Mouse (Mus musculus) heart, adult 9 months (tissue): ENCODE measurements around the gene Igfbp6.

Experiments
- DNase-seq, 2 experiments: peaks; one replicate each; pipeline ENCODE4 v3.0.0; 2022; ENCODE audit warnings: low spot score in 2 of 2

The Igfbp6 gene

GRCm38 (mm10) chr15:102175736-102176319 is 31.7 kb downstream of the Igfbp6 start:
- no peak for DNase-seq

- no peak for DNase-seq
These were observed 32.6 kb downstream of the Igfbp6 start for GRCm38 (mm10) chr15:102176571-102177316.

- DNase-seq: no peak
These were observed 33.3 kb downstream of the Igfbp6 start for GRCm38 (mm10) chr15:102177417-102177816.

GRCm38 (mm10) chr15:102178279-102178678 is 34.1 kb downstream of the Igfbp6 start:
- peak; percentile 61 to 76 for DNase-seq

- no peak for DNase-seq
These were observed 34.9 kb downstream of the Igfbp6 start for GRCm38 (mm10) chr15:102179106-102179505.

- no peak for DNase-seq
These were observed 35.8 kb downstream of the Igfbp6 start for GRCm38 (mm10) chr15:102179924-102180323.

GRCm38 (mm10) chr15:102183076-102183475 is 38.9 kb downstream of the Igfbp6 start:
- no peak for DNase-seq

- no peak for DNase-seq
These were observed 42.1 kb downstream of the Igfbp6 start for GRCm38 (mm10) chr15:102186239-102186638.

- peak; percentile 56 to 64 for DNase-seq
These were observed 43.9 kb downstream of the Igfbp6 start for GRCm38 (mm10) chr15:102188096-102188495.

- DNase-seq: no peak
These were observed 44.7 kb downstream of the Igfbp6 start for GRCm38 (mm10) chr15:102188883-102189282.

GRCm38 (mm10) chr15:102191699-102192098 is 47.5 kb downstream of the Igfbp6 start:
- DNase-seq: no peak

- no peak for DNase-seq
These were observed 48.2 kb downstream of the Igfbp6 start for GRCm38 (mm10) chr15:102192271-102192812.

- DNase-seq: no peak
These were observed 48.7 kb downstream of the Igfbp6 start for GRCm38 (mm10) chr15:102192820-102193386.

GRCm38 (mm10) chr15:102193652-102194051 is 49.5 kb downstream of the Igfbp6 start:
- DNase-seq: no peak

- no peak for DNase-seq
These were observed 50.3 kb downstream of the Igfbp6 start for GRCm38 (mm10) chr15:102194439-102194838.

GRCm38 (mm10) chr15:102195373-102195772 is 51.2 kb downstream of the Igfbp6 start:
- DNase-seq: no peak

GRCm38 (mm10) chr15:102198841-102199240 is 54.7 kb downstream of the Igfbp6 start:
- DNase-seq: no peak
